Mouse (Mus musculus): ENCODE measurements around the gene Vipr2.

Vipr2 gene

DNA sequence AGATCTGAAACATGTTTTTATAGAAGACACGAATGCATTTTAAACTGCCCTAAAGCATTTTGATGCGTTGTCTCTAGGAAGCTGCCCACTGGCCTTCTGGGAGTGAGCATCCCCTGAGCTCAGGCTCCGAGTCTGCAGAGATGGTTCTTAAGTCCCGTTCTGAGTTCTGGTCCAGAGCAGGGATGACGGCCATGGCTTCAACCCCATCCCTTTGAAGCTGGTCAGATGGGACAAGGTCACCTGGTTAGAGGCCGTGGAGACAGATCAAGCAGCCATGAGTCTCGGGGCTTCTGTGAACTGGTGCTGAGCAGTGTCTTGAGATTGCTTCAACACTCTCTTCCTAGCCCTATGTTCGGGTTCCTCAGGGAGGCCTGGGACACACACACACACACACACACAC, 19.6 kb downstream of the Vipr2 start:
- DNase-seq = no peak

- no peak for DNase-seq
Observed at GRCm38 (mm10) chr12:116101945-116102344, 24.4 kb downstream of the Vipr2 start.

GRCm38 (mm10) chr12:116109451-116110353, 32.2 kb downstream of the Vipr2 start:
- DNase-seq = no peak

- no peak for DNase-seq
Observed at GRCm38 (mm10) chr12:116111007-116111694, 33.6 kb downstream of the Vipr2 start.

DNA sequence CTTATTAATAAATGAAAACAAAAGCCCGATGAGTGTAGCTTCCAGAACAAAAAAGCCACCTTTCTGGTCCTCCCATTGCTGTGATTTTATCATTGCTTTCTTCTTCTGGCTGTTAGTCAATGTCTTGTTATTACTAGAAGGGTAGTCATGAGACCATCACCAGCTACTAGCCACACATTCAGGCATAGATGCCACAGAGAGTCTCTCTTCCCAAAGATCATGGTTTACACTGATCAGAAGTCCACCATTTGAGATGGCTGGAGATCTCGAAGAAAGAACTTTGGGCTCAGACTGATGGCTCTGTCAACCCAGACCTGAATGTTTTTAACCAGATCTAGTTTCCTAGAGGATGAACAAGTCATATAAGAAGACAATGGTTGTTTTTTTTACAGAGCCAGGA, 38.3 kb downstream of the Vipr2 start:
- DNase-seq = no peak

- no peak for DNase-seq
Observed at GRCm38 (mm10) chr12:116116455-116116854, 38.9 kb downstream of the Vipr2 start.

GRCm38 (mm10) chr12:116117352-116117929, 39.9 kb downstream of the Vipr2 start:
- DNase-seq = no peak

DNA sequence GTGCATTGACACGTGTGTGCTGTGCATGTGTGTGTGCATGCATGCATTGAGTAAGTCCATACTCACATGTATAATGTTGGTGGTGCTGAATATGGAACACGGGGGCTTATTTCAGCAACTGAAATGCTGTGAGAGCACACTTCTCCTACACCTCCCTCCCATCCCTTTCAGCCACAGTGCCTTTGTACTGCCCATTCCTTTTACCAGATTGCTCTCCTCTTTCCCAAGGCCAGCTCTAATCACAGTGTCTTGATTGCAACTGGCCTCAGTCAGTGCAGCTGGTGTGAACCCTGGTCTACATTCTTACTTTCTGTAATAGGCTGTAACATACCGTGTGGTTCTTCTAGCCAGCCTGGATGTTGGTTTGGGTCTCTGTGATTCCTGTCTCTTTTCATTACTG, 41.5 kb downstream of the Vipr2 start:
- DNase-seq = no peak

- DNase-seq = no peak
Observed at GRCm38 (mm10) chr12:116123786-116124185, 46.3 kb downstream of the Vipr2 start.

- DNase-seq = no peak
Observed at GRCm38 (mm10) chr12:116130936-116131335, 53.4 kb downstream of the Vipr2 start.

- DNase-seq = no peak
Observed at GRCm38 (mm10) chr12:116132909-116133308, 55.4 kb downstream of the Vipr2 start.

- no peak for DNase-seq
Observed at GRCm38 (mm10) chr12:116135906-116136305, 58.4 kb downstream of the Vipr2 start.

DNA sequence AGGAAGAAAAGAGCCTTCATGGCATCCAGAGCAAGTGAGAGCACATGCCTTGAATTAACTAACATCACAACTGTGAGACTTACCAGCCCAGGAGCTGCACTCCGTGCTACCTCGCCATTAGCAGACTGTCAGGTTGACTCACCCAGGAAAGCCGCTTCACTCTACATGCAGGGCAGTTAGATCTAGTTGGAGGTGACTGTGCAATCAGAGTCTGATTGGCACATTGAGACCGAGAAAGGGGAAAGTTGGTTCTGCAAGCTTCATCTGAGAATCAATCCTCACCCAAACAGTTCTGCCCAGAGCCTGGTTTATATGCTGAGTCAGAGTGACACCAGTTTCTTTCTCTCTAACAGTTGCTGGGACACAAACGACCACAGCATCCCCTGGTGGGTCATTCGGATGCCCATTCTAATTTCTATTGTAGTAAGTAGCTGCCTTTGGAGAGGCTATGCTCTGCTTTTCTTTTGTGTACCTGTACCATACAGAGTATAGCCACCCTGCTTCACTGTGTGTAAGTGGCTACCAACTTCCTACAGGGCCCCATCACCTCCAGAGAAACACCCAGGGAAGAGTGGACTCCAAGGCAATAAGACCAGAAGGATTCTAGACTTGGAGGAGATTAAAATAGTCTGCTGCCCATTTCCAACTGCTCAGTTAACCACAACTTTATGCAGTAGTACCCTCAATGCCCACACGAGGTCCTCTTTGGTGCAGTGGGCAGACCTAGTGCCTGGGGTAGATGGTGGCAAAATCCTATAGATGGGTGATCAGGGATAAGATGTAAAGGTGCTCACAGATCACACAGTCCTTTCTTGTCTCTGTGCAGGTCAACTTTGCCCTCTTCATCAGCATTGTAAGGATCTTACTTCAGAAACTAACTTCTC, 61.0 kb downstream of the Vipr2 start:
- DNase-seq = no peak

GRCm38 (mm10) chr12:116140605-116141004, 63.1 kb downstream of the Vipr2 start:
- no peak for DNase-seq

GRCm38 (mm10) chr12:116141816-116142215, 64.3 kb downstream of the Vipr2 start:
- DNase-seq = no peak

DNA sequence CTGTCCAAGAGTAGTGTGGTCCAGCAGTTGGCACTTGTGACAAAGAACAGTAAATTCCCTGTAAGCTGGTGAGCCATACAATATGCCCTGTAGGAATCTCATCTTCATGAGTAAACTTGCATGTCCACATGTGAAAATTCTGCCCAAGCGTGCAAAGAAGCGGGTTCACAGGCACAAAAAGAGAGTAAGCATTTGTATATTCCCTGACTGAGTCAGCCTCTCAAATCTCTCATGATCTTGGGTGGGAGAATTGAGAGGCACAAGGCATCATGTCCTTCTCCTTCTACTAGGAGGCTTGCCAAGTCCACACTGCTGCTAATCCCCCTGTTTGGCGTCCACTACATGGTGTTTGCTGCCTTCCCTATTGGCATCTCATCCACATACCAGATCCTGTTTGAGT, 64.9 kb downstream of the Vipr2 start:
- DNase-seq = no peak

- peak; percentile 5 for DNase-seq
Observed at GRCm38 (mm10) chr12:116145246-116145645, 67.7 kb downstream of the Vipr2 start.

DNA sequence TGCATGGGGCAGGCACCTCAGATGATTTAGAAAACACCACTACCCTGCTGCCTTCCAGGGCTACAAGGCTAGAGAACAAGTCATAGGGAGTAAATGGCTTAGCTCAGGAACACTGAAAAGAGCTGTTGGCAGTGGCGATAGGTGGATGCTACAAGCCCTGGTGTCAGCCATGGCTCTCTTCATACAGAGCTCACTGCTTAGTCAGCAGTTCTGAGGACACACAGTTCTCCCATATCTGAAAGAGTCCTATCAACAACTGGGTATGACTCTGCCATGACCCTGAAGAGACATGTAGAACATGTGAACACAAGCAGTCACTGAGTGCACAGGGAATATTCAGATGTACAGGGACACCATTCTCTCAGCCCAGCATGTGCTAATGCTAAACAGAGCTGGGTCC, 68.2 kb downstream of the Vipr2 start:
- DNase-seq = no peak

DNA sequence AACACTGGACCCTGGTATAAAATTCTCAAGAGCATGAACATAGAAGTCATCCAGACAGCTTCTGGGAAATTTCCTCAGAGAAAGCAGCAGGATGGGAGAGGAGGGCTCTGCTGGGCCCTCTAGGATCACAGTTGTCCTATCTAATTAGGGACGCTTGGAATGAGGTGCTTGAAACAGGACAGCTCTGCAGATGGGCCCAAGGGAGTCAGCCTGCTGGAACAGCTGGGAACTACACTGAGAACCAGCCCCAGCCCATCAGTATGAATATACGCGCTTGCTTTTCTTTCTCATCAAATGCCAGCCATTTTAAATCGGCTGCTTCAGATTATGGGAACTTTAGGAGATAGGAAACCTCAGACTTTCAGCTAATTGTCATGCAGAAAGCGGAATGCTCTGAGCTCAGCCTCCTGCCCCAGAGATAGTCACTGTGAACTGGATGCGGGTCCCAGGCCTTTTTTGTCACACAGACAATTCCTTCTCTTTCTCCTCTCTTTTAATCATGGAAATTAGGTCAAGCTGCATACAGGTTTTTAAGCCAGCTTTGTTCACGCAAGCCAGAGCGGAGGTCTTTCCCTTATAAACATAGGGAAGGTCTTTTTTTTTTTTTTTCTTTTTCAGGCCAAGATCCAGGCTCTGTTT, 69.6 kb downstream of the Vipr2 start:
- no peak for DNase-seq

DNA sequence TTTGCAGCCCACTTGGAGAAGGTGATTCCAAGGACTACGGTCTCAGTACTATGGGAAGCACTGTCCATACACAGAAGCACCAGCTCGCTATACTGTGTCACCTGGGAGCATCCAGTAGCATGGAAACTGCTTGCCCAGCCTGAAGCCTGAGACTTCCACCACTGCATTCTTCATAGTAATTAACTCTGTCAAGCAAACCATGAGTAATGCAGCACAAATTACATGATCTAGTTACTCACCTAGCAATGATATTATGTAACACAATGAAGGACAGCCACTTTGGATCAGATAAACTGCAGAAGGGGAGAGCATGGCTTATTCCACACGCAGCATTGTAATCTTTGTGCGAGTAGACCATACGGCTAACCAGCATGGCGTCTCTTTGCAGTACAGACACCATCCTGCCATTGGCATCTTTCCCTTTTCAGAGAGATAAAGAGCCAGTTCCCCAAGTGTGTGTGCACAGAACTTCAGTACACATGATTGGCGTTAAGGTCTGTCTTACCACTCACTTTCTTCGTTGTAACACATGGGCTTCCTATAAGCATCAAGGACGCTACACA, 75.4 kb downstream of the Vipr2 start:
- DNase-seq = no peak

- DNase-seq = no peak
Observed at GRCm38 (mm10) chr12:116156792-116157532, 79.4 kb downstream of the Vipr2 start.

All from liver (tissue).